Mouse (Mus musculus): ENCODE results near the gene Kcnq1. TPM values are rescaled to one million over a fixed set of nuclear protein-coding genes. Genes with fewer than 3 reads are reported as not detected.

The Kcnq1 gene
- total RNA-seq, 2 experiments from 2014 or later: 0.46 TPM; not detected in 1

DNA sequence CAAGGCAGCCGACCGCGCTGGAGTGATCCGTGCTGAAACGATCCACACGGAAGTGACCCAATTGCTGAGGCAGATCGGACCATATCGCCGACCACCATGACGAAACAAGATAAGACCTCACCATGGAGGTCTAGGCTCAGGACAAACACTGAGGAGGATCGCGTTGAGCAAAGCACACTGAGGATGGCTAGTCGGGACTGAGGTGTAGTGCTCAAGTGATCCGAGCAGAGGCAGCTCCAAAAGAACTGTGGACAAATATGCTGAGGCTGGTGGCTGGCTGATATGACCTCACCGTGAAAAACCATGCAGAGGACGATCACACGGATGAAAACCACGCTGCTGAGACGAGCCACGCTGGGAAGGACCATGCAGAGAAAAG lies 189.8 kb downstream of the Kcnq1 start:
- peak; percentile 56 for ATAC-seq (replicated peaks; ENCODE audit: low FRiP score, low TSS enrichment, poor library complexity, severe bottlenecking)

DNA sequence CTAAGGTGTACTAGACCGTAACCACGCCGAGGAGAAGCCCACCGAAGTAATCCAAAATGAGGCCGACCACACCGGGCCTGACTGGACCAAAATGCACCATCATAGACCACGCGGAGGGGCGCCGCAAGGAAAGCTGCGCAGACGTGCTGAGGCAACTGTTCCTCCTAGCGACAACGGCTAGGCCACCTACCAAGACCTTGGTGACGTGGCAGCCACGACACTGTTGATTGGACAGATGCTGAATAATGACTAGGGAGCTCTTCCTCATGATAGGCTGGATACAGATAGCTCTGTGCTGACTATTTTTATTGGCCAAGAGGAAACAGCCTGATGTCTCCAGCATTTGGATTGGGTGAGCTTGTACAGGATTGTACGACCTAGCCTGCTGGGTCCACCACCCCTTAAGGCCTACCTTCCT lies 190.2 kb downstream of the Kcnq1 start:
- peak; percentile 98 for ATAC-seq (replicated peaks; ENCODE audit: low FRiP score, low TSS enrichment, poor library complexity, severe bottlenecking)

DNA sequence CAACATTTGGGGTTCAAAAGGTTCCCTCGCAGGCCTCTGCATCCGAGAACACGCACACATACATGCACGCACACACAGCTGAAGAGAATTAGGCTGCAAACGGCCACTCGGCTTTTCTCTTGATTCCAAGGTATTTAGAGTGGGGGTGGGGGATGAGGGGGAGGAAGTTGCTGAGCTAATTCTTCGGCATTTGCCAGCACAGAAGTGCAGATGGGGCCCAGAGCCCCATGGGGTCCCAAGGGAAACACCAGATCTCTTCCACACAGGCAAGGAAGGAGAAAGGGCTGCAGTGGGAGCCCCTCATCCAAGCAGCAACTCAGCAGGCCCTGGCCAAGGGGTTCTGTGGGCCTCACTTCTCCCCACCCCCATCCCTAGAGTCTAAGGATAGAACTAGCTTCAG lies 193.9 kb downstream of the Kcnq1 start:
- ATAC-seq (replicated peaks; ENCODE audit: low FRiP score, low TSS enrichment, poor library complexity, severe bottlenecking): no peak

DNA sequence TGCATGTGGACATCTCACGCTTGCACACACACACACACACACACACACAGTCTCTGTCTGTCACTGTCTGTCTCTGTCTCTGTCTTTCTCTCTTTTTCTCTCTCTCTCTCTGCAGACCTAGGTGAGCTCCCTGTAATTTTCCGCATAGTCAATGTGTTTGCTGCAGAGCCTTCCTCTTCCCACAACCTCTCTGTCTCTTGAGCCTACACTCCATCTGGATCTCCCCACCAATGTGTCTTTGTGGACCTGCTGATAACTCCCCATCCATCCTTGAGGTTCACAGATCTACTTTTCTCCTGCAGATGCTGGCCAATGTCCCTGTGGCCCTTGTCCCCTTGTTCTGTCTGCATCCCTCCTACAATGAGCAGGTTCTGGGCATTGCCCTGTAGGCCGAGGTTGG lies 194.5 kb downstream of the Kcnq1 start:
- no peak for ATAC-seq (replicated peaks; ENCODE audit: low FRiP score, low TSS enrichment, poor library complexity, severe bottlenecking)

DNA sequence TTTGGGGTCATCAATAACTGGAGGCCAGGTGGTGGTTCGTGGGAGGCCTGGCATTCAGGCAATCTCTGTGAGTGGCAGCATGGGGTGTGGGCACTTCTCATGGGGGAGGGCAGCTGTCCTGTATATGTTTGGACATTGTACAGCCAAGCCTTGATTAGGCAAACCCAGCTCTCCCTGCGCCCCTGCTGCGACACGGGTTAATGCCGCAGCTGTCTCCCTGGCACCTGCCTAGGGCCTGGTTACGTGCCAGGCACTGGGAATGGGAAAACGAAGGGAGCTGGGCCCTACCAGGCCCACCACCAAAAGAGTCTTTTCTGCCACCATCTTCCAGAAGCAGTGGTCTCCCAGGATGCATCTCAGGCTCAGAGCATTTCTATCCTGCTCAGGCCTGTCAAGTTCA lies 196.0 kb downstream of the Kcnq1 start:
- ATAC-seq (replicated peaks; ENCODE audit: low FRiP score, low TSS enrichment, poor library complexity, severe bottlenecking): no peak

DNA sequence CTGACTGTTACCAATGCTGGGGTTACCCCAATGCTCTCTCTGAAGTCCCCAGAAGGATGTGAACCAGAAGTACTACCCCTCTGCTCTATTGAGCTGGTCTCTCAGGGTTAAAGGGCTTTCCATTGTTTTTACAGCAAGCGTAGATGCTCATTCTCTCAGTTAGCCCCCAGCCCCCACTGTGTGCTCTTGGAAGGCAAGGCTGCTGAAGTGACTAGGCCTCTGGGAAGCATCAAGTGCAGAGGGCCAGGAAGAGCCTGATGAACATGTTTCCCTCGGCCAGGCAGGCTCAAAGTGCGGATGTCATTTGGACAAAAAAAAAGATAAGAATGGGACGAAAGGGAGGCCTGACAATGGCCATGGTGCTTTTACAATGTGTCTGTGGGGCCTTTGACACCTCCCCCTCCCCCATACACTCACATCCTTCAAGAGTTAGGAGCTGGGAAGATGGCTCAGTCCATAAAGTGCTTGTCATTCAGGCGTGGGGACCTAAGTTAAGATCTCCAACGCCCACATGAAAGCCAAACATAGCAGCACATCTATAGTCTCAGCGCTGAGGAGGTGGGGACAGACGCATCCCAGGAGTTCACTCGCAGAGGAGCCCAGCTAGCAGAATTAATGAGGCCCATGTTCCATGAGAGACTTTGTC lies 196.6 kb downstream of the Kcnq1 start:
- ATAC-seq (replicated peaks; ENCODE audit: low FRiP score, low TSS enrichment, poor library complexity, severe bottlenecking): no peak

DNA sequence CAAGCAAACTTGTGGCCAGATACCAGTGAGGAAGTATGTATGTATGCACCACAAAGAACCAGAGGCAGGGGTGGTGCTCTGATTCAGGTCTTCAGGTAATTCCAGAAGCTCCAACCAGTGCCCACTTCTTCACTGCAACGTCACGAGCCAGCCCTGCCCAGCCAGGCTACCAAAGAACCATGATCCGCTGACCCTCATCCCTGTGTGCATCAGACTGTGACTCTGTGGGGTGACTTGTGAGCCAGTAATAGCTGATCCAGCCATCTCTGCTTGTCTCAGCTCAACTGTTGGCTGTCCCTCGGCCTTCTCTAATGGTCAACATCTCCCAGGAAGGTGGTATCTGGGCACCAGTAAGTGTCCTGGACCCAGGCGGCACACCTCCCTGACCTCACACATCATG lies 197.4 kb downstream of the Kcnq1 start:
- ATAC-seq (replicated peaks; ENCODE audit: low FRiP score, low TSS enrichment, poor library complexity, severe bottlenecking): no peak

DNA sequence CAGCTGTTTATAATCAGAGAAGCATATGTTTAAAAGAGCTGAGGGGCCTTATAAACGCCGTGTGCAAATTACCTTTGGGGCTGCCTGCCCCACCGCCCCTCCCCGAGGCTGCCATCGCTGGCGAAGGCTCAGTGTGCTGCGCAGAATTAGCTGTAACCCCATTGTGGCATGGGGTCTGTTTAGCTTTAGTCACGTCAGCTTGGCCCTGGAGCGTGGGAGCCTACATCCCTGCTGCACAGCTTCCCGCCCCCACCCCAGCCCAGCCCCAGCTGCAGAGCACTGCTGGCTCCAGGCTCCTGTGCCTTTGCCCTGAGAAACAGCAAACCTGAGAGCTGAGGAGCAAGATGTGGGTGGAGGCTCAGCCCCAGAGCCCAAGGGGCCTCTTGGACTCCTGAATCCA lies 199.6 kb downstream of the Kcnq1 start:
- ATAC-seq (replicated peaks; ENCODE audit: low FRiP score, low TSS enrichment, poor library complexity, severe bottlenecking): no peak

DNA sequence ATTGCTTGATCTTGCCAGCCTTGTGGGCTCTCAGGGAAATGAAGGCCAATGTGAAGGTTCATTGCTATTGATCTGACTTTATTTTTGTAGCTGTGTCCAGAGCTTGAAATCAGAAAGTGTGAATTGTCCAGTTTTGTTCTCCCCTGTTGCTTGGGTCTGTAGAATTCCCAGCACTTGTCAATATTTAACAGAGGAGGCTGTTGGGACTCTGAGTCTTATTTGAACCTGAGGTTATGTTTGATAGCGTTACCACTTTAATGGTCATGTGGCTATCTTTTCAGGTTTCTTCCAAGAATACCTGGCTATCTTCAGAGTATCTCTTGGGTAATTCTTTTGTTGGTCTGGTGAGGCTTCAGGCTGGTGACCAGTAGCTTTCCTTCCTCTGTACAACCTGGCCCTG lies 201.8 kb downstream of the Kcnq1 start:
- ATAC-seq (replicated peaks; ENCODE audit: low FRiP score, low TSS enrichment, poor library complexity, severe bottlenecking): no peak

DNA sequence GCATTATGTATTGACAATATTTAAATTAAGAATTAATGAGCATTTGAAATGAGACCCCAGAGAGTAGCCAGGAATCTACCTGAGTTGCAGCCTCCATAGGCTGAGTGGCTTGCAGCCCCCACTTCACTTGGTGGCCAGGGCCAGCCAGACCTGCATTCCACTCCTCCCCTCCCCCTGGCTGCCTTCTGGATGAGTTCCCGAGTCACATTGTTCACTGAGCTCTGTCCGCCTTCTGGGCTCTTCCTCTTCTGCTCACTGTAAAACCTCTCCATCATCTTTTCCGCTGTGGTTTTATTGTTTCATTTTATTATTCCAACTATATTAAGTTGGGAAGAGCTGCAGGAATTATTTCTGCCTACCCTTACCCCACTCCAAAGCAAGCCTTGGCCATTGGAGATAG lies 204.1 kb downstream of the Kcnq1 start:
- ATAC-seq (replicated peaks; ENCODE audit: low FRiP score, low TSS enrichment, poor library complexity, severe bottlenecking): no peak

DNA sequence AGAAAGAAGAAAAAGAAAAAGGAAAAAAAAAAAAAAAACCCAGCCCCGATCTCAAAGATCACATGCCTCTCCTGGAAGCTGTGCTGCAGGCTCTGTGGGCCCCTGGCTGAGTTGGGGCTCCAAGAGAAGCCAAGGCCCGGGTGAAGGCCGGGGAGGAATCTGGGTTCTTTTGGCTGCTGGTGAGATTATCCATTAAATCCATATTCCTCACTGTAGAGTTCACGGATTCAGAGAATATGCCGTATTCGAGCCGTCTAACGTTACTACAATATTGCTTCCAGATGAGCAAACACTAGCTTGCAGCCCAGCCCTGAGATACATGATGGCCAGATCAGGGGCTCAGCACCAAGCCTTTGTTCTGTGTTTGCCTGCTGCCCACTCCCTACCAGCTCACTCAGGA lies 204.7 kb downstream of the Kcnq1 start:
- ATAC-seq (replicated peaks; ENCODE audit: low FRiP score, low TSS enrichment, poor library complexity, severe bottlenecking): no peak

DNA sequence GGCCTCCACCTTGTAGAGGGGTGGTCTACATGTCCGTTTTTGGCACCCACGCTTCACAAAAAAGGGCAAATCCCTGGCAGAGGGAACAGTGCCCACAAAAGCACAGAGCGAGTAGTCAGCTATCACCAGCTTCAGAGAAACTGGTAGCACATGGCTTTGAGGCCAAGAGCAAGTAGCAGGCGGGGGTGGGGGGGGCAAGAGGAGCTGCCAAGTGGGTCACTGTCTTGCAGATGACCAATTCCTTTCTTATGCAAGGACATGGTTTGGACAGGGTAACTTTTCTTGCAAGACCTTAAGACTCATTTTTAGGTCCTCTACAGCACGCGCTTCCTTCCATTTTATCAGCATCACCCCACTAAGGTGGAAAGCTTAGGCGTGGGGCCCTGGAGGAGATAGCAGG lies 205.3 kb downstream of the Kcnq1 start:
- ATAC-seq (replicated peaks; ENCODE audit: low FRiP score, low TSS enrichment, poor library complexity, severe bottlenecking): no peak

DNA sequence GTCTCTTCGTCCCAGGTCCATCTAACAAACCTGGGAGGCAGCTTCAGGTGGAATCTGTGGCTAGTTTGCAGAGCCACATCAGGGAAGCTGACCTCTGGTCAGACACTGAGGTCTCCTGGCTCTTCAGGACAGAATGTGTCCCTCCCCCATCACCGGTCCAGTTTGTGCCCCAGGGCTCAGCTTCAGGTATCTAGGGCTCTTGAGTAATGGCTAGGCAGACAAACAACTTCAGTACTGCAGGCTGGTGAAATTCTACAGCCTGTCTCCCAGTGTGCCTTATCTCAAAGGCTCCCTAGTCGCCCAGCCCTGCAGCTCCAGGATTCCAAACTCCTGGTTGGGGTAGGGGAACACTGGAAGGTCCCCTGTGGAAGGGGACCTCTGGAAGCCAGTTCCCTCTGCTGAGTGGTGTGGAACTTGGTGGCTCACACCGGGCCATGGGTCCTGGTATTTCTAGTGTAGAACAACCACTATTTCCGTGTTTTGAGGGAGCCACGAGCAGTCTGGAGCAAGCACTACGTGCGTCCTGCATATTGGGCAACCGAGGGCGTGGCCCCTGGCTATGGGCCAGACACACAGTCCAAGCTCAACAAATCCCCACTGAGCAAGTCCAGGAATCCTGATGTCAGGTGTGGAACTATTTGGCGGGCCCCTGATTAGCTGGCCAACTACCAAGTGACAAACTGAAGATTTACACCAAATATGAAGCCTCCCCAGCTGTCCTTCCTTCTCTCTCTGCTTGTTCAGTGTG lies 207.6 kb downstream of the Kcnq1 start:
- no peak for ATAC-seq (replicated peaks; ENCODE audit: low FRiP score, low TSS enrichment, poor library complexity, severe bottlenecking)

DNA sequence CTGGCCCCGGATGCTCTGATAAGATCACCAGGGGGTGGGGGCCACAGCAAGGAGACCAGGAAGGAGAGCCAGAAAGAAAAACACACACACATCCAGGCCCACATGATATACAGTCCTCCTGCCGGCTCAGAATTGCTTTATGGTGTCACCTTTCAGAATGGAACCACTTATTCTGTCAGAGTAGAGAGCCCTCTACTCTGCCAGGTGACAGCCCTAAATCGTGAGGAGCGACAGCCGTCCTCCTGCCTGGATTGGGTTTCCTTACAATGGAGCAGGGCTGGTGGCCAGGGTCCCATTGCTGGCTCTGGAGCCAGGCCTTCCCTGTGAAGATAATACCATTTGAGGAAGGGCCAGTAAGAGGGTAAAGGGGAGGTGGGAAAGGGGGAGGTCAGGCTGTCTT lies 212.3 kb downstream of the Kcnq1 start:
- ATAC-seq (replicated peaks; ENCODE audit: low FRiP score, low TSS enrichment, poor library complexity, severe bottlenecking): no peak

DNA sequence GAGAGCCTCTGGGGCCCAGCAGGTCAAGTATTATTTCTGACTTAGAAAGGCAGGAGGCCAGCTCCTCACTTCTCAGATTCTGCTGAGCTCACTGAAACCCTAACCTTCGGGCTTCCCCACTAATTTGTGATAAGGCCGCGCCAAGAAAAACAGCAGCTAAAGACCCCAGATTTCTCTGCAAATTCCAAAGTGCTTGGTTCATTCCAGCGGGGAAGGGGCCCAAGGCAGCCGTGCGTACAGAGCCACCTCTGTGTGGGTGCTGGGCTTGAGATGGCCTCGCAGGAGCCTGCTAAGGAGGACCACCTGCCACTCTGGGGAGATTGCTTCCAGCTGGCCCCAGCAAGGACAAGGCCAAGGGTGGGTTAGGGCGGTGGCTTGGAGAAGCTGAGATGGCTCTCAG lies 214.2 kb downstream of the Kcnq1 start:
- no peak for ATAC-seq (replicated peaks; ENCODE audit: low FRiP score, low TSS enrichment, poor library complexity, severe bottlenecking)

DNA sequence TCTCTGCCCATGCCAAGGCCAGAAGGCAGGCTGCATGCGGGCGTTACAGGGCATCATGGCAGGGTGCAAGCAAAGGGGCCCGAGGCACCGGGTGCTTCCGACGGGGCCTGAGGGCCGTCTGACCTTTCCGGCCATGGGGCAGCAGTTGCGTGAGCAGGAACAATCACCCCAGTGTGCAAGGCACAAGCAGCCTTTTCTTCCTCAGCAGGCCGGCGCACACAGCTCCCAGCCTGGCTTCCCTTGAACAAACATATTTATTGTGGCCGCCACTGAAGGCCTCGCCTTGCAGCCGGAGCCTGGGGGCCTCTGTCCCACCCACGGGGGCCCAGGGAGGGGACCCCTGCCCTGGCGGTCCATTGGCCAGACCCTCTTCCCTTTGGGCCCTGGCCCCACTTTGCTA lies 218.9 kb downstream of the Kcnq1 start:
- ATAC-seq (replicated peaks; ENCODE audit: low FRiP score, low TSS enrichment, poor library complexity, severe bottlenecking): no peak

DNA sequence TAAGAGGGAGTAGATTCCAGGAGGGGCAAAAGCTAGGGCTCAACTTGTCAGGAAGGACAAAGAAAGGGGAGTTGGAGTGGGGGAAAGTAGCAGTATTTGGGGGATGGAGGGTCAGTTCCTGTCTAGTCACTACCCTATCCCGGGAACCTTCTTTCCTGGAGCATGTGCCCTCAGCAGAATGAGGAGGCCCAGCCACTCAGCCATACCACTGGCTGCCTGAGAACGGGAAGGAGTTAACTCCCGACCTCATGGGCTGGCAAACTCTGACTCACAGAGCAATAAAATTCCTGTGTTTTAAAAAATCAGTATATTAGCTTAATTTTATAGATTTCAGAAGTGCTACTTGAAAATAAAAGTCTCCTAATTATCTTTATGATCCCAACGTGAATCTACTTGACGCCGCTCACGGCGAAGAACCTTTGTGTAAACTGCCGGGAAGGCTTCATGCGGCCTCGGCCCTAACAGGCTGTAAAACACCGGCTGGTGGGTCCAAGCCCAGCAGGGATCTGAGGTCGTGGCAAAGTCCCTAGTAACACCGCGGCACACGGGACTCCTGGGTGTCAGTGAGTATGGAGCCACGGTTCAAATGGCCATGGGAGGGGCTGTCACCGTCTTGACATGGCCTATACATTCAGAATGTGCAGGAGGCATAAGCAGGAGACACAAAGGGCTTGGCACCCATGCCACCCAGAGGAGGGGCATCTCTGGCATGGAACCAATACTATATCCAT lies 222.2 kb downstream of the Kcnq1 start:
- ATAC-seq (replicated peaks; ENCODE audit: low FRiP score, low TSS enrichment, poor library complexity, severe bottlenecking): no peak

DNA sequence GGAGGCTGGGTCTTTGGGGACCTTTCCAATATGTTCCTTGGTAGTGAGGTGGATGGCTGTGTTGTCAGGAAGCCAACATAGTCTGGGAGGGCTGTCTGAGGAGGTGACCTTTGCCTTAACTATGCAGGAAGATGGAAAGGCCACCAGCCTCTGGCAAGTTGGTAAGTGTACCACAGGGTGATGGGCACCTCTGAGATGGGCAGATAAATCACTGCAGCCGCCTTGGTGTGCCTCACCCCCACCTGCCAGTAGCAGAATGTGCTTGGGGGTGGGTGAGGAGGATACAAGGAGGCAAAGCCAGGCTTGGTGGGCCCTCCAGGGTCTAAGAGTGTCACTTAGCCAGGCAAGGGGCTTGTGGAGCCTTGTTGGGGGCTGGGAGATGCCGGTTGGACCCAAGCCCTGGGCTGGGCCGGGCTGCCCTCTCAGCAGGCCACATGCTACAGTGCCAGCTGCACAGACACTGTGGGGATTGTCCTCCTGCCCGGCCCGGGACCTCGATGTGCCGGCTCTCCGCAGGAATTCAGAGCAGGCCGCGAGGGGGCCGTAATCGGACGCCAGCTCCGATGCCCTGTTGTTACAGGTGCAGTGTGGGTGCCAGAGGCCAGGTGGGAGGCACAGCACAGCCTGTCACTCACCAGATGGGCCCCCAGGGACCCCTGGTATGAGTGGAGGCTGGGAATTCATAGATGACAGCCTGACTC lies 223.1 kb downstream of the Kcnq1 start:
- ATAC-seq (replicated peaks; ENCODE audit: low FRiP score, low TSS enrichment, poor library complexity, severe bottlenecking): no peak

DNA sequence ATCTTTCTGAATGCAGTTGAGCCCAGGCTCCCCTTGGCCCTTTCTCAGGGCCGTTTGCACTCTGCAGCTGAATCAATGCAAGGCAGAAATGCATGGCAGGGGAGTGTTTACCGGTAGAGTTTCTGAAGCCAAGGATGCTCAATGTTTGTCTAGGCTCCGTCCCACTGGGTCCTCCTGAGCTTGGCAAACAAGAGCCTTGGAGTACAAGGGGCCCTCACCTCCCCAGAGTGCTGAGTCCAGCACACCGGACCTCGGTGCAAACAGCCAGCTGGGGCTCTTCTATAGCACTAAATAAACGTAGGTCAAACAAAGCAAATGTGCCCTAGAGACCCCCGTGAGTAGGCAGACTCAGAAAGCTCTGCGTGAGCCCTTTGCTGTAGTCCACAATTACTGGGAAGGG lies 226.9 kb downstream of the Kcnq1 start:
- no peak for ATAC-seq (replicated peaks; ENCODE audit: low FRiP score, low TSS enrichment, poor library complexity, severe bottlenecking)

DNA sequence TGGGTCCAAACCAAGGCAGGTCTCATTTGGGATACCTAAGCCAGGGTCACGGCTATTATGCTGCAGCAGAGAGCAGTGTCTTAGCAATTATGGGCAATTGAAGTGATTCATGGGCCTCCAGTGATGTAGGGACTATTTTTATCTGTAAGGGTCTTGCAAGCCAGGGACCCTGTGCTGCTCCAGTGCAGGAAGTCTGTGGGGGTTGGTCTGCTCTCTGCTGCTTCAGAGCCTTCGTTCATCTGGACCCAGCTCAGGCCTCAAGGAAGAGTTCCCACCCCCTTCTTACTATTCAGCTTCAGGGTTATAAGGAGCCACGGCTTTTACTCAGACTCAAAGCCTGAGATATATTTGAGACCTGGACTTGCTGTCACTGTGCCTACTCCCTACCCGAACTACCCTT lies 227.4 kb downstream of the Kcnq1 start:
- no peak for ATAC-seq (replicated peaks; ENCODE audit: low FRiP score, low TSS enrichment, poor library complexity, severe bottlenecking)
